Mouse (Mus musculus) forebrain, embryonic 10.5 days (tissue): ENCODE measurements around the gene Gm10721. TPM values are rescaled to one million over a fixed set of nuclear protein-coding genes. Genes with fewer than 3 reads are reported as not detected.
A peak's percentile ranks its signal among the peaks of the same experiment; 100 is the strongest.
"Not testable (repeated sequence)": the region's sequence is repeated elsewhere in the genome, so short reads cannot be mapped to it uniquely, and the experiment has no call there.

ENCODE experiments used
- DNase-seq: peaks from one replicate; pipeline ENCODE4 v3.0.0-alpha.2; 2017; ENCODE audit warnings: low spot score; ENCODE audit errors: extremely low spot score
- H3K27ac ChIP-seq: fragments of 300-500 bp; sonication (generic); 2 replicates; pipeline ENCODE4 v1.5.1; 2016; ENCODE audit warnings: mild to moderate bottlenecking
- H3K27me3 ChIP-seq: fragments of 300-500 bp; sonication (generic); 2 replicates; pipeline ENCODE4 v1.6.1; 2016; ENCODE audit warnings: mild to moderate bottlenecking; ENCODE audit not compliant: poor library complexity, severe bottlenecking
- H3K36me3 ChIP-seq: fragments of 300-500 bp; sonication (generic); replicated peaks from 2 replicates; pipeline ENCODE4 v1.6.1; 2016; ENCODE audit warnings: mild to moderate bottlenecking, moderate library complexity
- H3K4me1 ChIP-seq: fragments of 300-500 bp; sonication (generic); 2 replicates; pipeline ENCODE4 v1.6.1; 2016
- H3K4me3 ChIP-seq: fragments of 300-500 bp; sonication (generic); 2 replicates; pipeline ENCODE4 v1.5.1; 2016; ENCODE audit warnings: mild to moderate bottlenecking, moderate library complexity
- H3K9me3 ChIP-seq: fragments of 300-500 bp; sonication (generic); 2 replicates; pipeline ENCODE4 v1.6.1; 2016; ENCODE audit warnings: mild to moderate bottlenecking, moderate library complexity
- WGBS: fragments of 180-500 bp; shearing (Covaris S2); methylation state at CpG from one replicate; pipeline ENCODE4 v1.1.7; 2016; 5-methylcytosine and 5-hydroxymethylcytosine counted together
- microRNA-seq: library from miRNA; unstranded; fragments of <30 nt; microRNA quantifications from one replicate; pipeline ENCODE4, GENCODE M21; 2017
- polyA plus RNA-seq: library from polyadenylated mRNA; unstranded; fragments of >200 nt; fragmentation: Nextera tagmentation; extraction: Ambion mirVana; gene quantifications from 2 replicates; pipeline ENCODE4 v1.2.1, GENCODE M21; 2016

The Gm10721 gene
- polyA plus RNA-seq, 1 experiment from 2014 or later = not detected

DNA sequence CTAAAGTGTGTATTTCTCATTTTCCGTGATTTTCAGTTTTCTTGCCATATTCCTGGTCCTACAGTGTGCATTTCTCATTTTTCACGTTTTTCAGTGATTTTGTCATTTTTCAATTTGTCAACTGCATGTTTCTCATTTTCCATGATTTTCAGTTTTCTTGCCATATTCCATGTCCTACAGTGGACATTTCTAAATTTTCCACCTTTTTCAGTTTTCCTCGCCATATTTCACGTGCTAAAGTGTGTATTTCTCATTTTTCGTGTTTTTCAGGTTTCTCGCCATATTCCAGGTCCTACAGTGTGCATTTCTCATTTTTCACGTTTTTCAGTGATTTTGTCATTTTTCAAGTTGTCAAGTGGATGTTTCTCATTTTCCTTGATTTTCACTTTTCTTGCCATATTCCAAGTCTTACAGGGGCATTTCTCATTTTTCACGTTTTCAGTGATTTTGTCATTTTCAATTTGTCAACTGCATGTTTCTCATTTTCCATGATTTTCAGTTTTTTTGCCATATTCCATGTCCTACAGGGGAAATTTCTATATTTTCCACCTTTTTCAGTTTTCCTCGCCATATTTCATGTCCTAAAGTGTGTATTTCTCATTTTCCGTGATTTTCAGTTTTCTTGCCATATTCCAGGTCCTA is 17.9 kb downstream of the Gm10721 start:
- not testable (repeated sequence) for H3K4me3 ChIP-seq, H3K36me3 ChIP-seq, H3K27me3 ChIP-seq, H3K9me3 ChIP-seq, H3K4me1 ChIP-seq, H3K27ac ChIP-seq
- peak; percentile 100 for DNase-seq
- WGBS = 66% methylated on average over 2 of the region's 10 CpGs

- not testable (repeated sequence) for H3K4me1 ChIP-seq, H3K9me3 ChIP-seq, H3K27ac ChIP-seq, DNase-seq, H3K36me3 ChIP-seq, H3K27me3 ChIP-seq, H3K4me3 ChIP-seq
- WGBS = 47% methylated on average over 1 of the region's 8 CpGs
Measured at GRCm38 (mm10) chr9:3034299-3034698, 21.4 kb downstream of the Gm10721 start, which contains the start of gene Gm17535. TSS of gene Gm17535 (plus strand) at chr9:3034599.

DNA sequence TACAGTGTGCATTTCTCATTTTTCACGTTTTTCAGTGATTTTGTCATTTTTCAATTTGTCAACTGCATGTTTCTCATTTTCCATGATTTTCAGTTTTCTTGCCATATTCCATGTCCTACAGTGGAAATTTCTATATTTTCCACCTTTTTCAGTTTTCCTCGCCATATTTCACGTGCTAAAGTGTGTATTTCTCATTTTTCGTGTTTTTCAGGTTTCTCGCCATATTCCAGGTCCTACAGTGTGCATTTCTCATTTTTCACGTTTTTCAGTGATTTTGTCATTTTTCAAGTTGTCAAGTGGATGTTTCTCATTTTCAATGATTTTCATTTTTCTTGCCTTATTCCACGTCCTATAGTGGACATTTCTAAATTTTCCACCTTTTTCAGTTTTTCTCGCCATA is 23.6 kb downstream of the Gm10721 start, which contains the start of gene Gm10715:
TSS of gene Gm10715 (plus strand) at position 301 of the 400 bp plus-strand sequence.
- H3K9me3 ChIP-seq = peaks cover 13% of the 10 kb centered on the region; the same call in 1 of the 2 replicates
- H3K4me3 ChIP-seq, H3K27me3 ChIP-seq, H3K36me3 ChIP-seq, DNase-seq, H3K27ac ChIP-seq, H3K4me1 ChIP-seq: not testable (repeated sequence)
- 74% methylated on average over 8 of the region's 8 CpGs for WGBS

- H3K27ac ChIP-seq, H3K4me3 ChIP-seq, H3K27me3 ChIP-seq, H3K4me1 ChIP-seq, H3K36me3 ChIP-seq: not testable (repeated sequence)
- peaks cover 24% of the 10 kb centered on the region for H3K9me3 ChIP-seq
- peak; percentile 20 for DNase-seq
- WGBS = 64% methylated on average over 4 of the region's 4 CpGs
Measured at GRCm38 (mm10) chr9:3038161-3038560, 25.2 kb downstream of the Gm10721 start.

Small RNAs within 50 kb of the gene (microRNA-seq; reads per million reads assigned to microRNA genes)
- gene Mir101c = not detected

Other genes with a start within 250 kb of the Gm10721 start
- not detected in 2 replicates for gene Gm10722, start 12.2 kb upstream of the Gm10721 start, polyA plus RNA-seq
- gene Gm11168, start 9.8 kb upstream of the Gm10721 start, polyA plus RNA-seq = not detected in 2 replicates
- not detected in 2 replicates for gene Gm10720, start 2.5 kb downstream of the Gm10721 start, polyA plus RNA-seq
- not detected in 2 replicates for gene Gm10719, start 4.3 kb downstream of the Gm10721 start, polyA plus RNA-seq
- not detected in 2 replicates for gene Gm10718, start 10.4 kb downstream of the Gm10721 start, polyA plus RNA-seq
- gene Gm10717, start 12.3 kb downstream of the Gm10721 start, polyA plus RNA-seq = not detected in 2 replicates
- not detected in 2 replicates for gene Gm17535, start 21.5 kb downstream of the Gm10721 start, polyA plus RNA-seq
- gene Gm10715, start 23.7 kb downstream of the Gm10721 start, polyA plus RNA-seq = not detected in 2 replicates